Mouse (Mus musculus): Measurements from ENCODE around the gene Slf2. TPM values are rescaled to one million over a fixed set of nuclear protein-coding genes. Genes with fewer than 3 reads are reported as not detected.

Slf2 gene
- polyA plus RNA-seq, 1 experiment from 2014 or later: 31.3 TPM

- H3K36me3 ChIP-seq (ENCODE audit: control insufficient read depth, insufficient read depth, low read length): 0 out of 2 replicates have a peak, but pooled peaks cover under 1% of the 10 kb centered on the region
- peak overlapping the region; percentile 99 for H3K27ac ChIP-seq (ENCODE audit: low read length)
- peak overlapping the region; percentile 55 for H3K4me3 ChIP-seq (replicated peaks; ENCODE audit: low read length)
- H3K27me3 ChIP-seq (ENCODE audit: control insufficient read depth, insufficient read depth, low read length): no peaks in the 10 kb centered on the region
- peak overlapping the region; percentile 94 for H3K4me2 ChIP-seq (ENCODE audit: low read depth, low read length)
- ATAC-seq (ENCODE audit: insufficient read depth, low FRiP score): peak; percentile 36
- peak overlapping the region; percentile 81 for H3K9ac ChIP-seq (ENCODE audit: low read length)
- H3K4me1 ChIP-seq (ENCODE audit: control insufficient read depth, insufficient read depth, low read length): peaks cover 55% of the 10 kb centered on the region
- no peaks in the 10 kb centered on the region for H3K9me3 ChIP-seq (replicated peaks; ENCODE audit: control insufficient read depth, low read length)
- under 1% methylated on average over 17 of the region's 18 CpGs for WGBS
Observed at GRCm38 (mm10) chr19:45016341-45017215, 85.6 kb downstream of the Slf2 start.

GRCm38 (mm10) chr19:45017216-45017771 is 86.3 kb downstream of the Slf2 start:
- Histone ChIP-seq H3K4me2 (ENCODE audit: low read depth, low read length) (peak overlapping the region; percentile 94), H3K27me3 (ENCODE audit: control insufficient read depth, insufficient read depth, low read length) (no peaks in the 10 kb centered on the region), H3K4me1 (ENCODE audit: control insufficient read depth, insufficient read depth, low read length) (peaks cover 57% of the 10 kb centered on the region), H3K27ac (ENCODE audit: low read length) (peak overlapping the region; percentile 99), H3K9ac (ENCODE audit: low read length) (peak overlapping the region; percentile 81), H3K36me3 (ENCODE audit: control insufficient read depth, insufficient read depth, low read length) (0 out of 2 replicates have a peak, but pooled peaks cover 3% of the 10 kb centered on the region), H3K4me3 (replicated peaks; ENCODE audit: low read length) (peak overlapping the region; percentile 55), H3K9me3 (replicated peaks; ENCODE audit: control insufficient read depth, low read length) (no peaks in the 10 kb centered on the region)
- 0% methylated on average over 22 of the region's 27 CpGs for WGBS
- ATAC-seq (ENCODE audit: insufficient read depth, low FRiP score): peak; percentile 45

GRCm38 (mm10) chr19:45017909-45018308 is 87.0 kb downstream of the Slf2 start:
- no peaks in the 10 kb centered on the region for H3K27me3 ChIP-seq (ENCODE audit: control insufficient read depth, insufficient read depth, low read length)
- H3K27ac ChIP-seq (ENCODE audit: low read length): peak overlapping the region; percentile 99
- no peaks in the 10 kb centered on the region for H3K9me3 ChIP-seq (replicated peaks; ENCODE audit: control insufficient read depth, low read length)
- peaks cover 57% of the 10 kb centered on the region for H3K4me1 ChIP-seq (ENCODE audit: control insufficient read depth, insufficient read depth, low read length)
- 0% methylated on average over 38 of the region's 48 CpGs for WGBS
- peak overlapping the region; percentile 81 for H3K9ac ChIP-seq (ENCODE audit: low read length)
- H3K36me3 ChIP-seq (ENCODE audit: control insufficient read depth, insufficient read depth, low read length): 0 out of 2 replicates have a peak, but pooled peaks cover 3% of the 10 kb centered on the region
- H3K4me2 ChIP-seq (ENCODE audit: low read depth, low read length): peak overlapping the region; percentile 94
- peak overlapping the region; percentile 55 for H3K4me3 ChIP-seq (replicated peaks; ENCODE audit: low read length)
- peak; percentile 67 for ATAC-seq (ENCODE audit: insufficient read depth, low FRiP score)

- 0 out of 2 replicates have a peak, but pooled peaks cover 3% of the 10 kb centered on the region for H3K36me3 ChIP-seq (ENCODE audit: control insufficient read depth, insufficient read depth, low read length)
- H3K9ac ChIP-seq (ENCODE audit: low read length): peak overlapping the region; percentile 81
- ATAC-seq (ENCODE audit: insufficient read depth, low FRiP score): no peak
- no peaks in the 10 kb centered on the region for H3K27me3 ChIP-seq (ENCODE audit: control insufficient read depth, insufficient read depth, low read length)
- no peaks in the 10 kb centered on the region for H3K9me3 ChIP-seq (replicated peaks; ENCODE audit: control insufficient read depth, low read length)
- 2% methylated on average over 13 of the region's 13 CpGs for WGBS
- H3K27ac ChIP-seq (ENCODE audit: low read length): peak overlapping the region; percentile 99
- peak overlapping the region; percentile 55 for H3K4me3 ChIP-seq (replicated peaks; ENCODE audit: low read length)
- H3K4me2 ChIP-seq (ENCODE audit: low read depth, low read length): peak overlapping the region; percentile 94
- H3K4me1 ChIP-seq (ENCODE audit: control insufficient read depth, insufficient read depth, low read length): peaks cover 56% of the 10 kb centered on the region
Observed at GRCm38 (mm10) chr19:45018351-45018831, 87.4 kb downstream of the Slf2 start.

GRCm38 (mm10) chr19:45020348-45020747 is 89.4 kb downstream of the Slf2 start:
- no peaks in the 10 kb centered on the region for H3K9me3 ChIP-seq (replicated peaks; ENCODE audit: control insufficient read depth, low read length)
- peak overlapping the region; percentile 34; the same call in 1 of the 2 replicates for H3K27ac ChIP-seq (ENCODE audit: low read length)
- peaks cover 15% of the 10 kb centered on the region; the same call in 1 of the 2 replicates for H3K36me3 ChIP-seq (ENCODE audit: control insufficient read depth, insufficient read depth, low read length)
- WGBS: 40% methylated on average over 6 of the region's 6 CpGs
- peak overlapping the region; percentile 38; the same call in 1 of the 2 replicates for H3K9ac ChIP-seq (ENCODE audit: low read length)
- H3K4me1 ChIP-seq (ENCODE audit: control insufficient read depth, insufficient read depth, low read length): peaks cover 39% of the 10 kb centered on the region
- H3K4me2 ChIP-seq (ENCODE audit: low read depth, low read length): peak overlapping the region; percentile 94
- peak overlapping the region; percentile 12 for H3K4me3 ChIP-seq (replicated peaks; ENCODE audit: low read length)
- H3K27me3 ChIP-seq (ENCODE audit: control insufficient read depth, insufficient read depth, low read length): no peaks in the 10 kb centered on the region
- ATAC-seq (ENCODE audit: insufficient read depth, low FRiP score): no peak

- no peaks in the 10 kb centered on the region for H3K27me3 ChIP-seq (ENCODE audit: control insufficient read depth, insufficient read depth, low read length)
- no peaks in the 10 kb centered on the region for H3K9me3 ChIP-seq (replicated peaks; ENCODE audit: control insufficient read depth, low read length)
- peak overlapping the region; percentile 5; the same call in 1 of the 2 replicates for H3K4me2 ChIP-seq (ENCODE audit: low read depth, low read length)
- 81% methylated on average over 15 of the region's 15 CpGs for WGBS
- no peak overlapping the region for H3K4me3 ChIP-seq (replicated peaks; ENCODE audit: low read length)
- peak overlapping the region; percentile 7; the same call in 1 of the 2 replicates for H3K9ac ChIP-seq (ENCODE audit: low read length)
- ATAC-seq (ENCODE audit: insufficient read depth, low FRiP score): no peak
- H3K27ac ChIP-seq (ENCODE audit: low read length): no peak overlapping the region
- H3K36me3 ChIP-seq (ENCODE audit: control insufficient read depth, insufficient read depth, low read length): peaks cover 24% of the 10 kb centered on the region
- peaks cover 34% of the 10 kb centered on the region for H3K4me1 ChIP-seq (ENCODE audit: control insufficient read depth, insufficient read depth, low read length)
Observed at GRCm38 (mm10) chr19:45021362-45021761, 90.4 kb downstream of the Slf2 start.

- 79% methylated on average over 11 of the region's 11 CpGs for WGBS
- no peaks in the 10 kb centered on the region for H3K9me3 ChIP-seq (replicated peaks; ENCODE audit: control insufficient read depth, low read length)
- no peak for ATAC-seq (ENCODE audit: insufficient read depth, low FRiP score)
Observed at GRCm38 (mm10) chr19:45023993-45024392, 93.0 kb downstream of the Slf2 start.

GRCm38 (mm10) chr19:45024775-45025174 is 93.8 kb downstream of the Slf2 start:
- 84% methylated on average over 20 of the region's 20 CpGs for WGBS
- no peak for ATAC-seq (ENCODE audit: insufficient read depth, low FRiP score)
- Histone ChIP-seq H3K9me3 (replicated peaks; ENCODE audit: control insufficient read depth, low read length) (no peaks in the 10 kb centered on the region), H3K9ac (ENCODE audit: low read length) (no peak overlapping the region), H3K4me2 (ENCODE audit: low read depth, low read length) (no peak overlapping the region), H3K27ac (ENCODE audit: low read length) (no peak overlapping the region), H3K27me3 (ENCODE audit: control insufficient read depth, insufficient read depth, low read length) (no peaks in the 10 kb centered on the region), H3K4me3 (replicated peaks; ENCODE audit: low read length) (no peak overlapping the region), H3K36me3 (ENCODE audit: control insufficient read depth, insufficient read depth, low read length) (peaks cover 32% of the 10 kb centered on the region), H3K4me1 (ENCODE audit: control insufficient read depth, insufficient read depth, low read length) (peaks cover 27% of the 10 kb centered on the region)

More at GRCm38 (mm10) chr19:45023993-45024392, 93.0 kb downstream of the Slf2 start:
- H3K36me3 ChIP-seq (ENCODE audit: control insufficient read depth, insufficient read depth, low read length): peaks cover 32% of the 10 kb centered on the region
- no peak overlapping the region for H3K27ac ChIP-seq (ENCODE audit: low read length)
- peaks cover 35% of the 10 kb centered on the region for H3K4me1 ChIP-seq (ENCODE audit: control insufficient read depth, insufficient read depth, low read length)
- no peaks in the 10 kb centered on the region for H3K27me3 ChIP-seq (ENCODE audit: control insufficient read depth, insufficient read depth, low read length)
- H3K4me3 ChIP-seq (replicated peaks; ENCODE audit: low read length): no peak overlapping the region
- H3K4me2 ChIP-seq (ENCODE audit: low read depth, low read length): no peak overlapping the region
- H3K9ac ChIP-seq (ENCODE audit: low read length): no peak overlapping the region

All from stomach, embryonic 16.5 days (tissue).